Mouse (Mus musculus) liver, postnatal 0 days (tissue): ENCODE results near the gene Wars. TPM values are rescaled to one million over a fixed set of nuclear protein-coding genes. Genes with fewer than 3 reads are reported as not detected.

Source experiments
- ATAC-seq: fragments of 200-750 bp; cut with Nextera tagmentation; 2 replicates; pipeline ENCODE4 v1.8.0; 2017; ENCODE audit warnings: mild to moderate bottlenecking, moderate library complexity
- DNase-seq: peaks from one replicate; pipeline ENCODE4 v3.0.0-alpha.2; 2016
- H3K27ac ChIP-seq: fragments of 300-500 bp; sonication (generic); 2 replicates; pipeline ENCODE4 v1.5.1; 2014; ENCODE audit warnings: antibody characterized with exemption, moderate library complexity, mild to moderate bottlenecking, low read depth
- H3K27me3 ChIP-seq: fragments of 300-500 bp; sonication (generic); 2 replicates; pipeline ENCODE4 v1.6.1; 2014; ENCODE audit warnings: low read length, control low read depth, mixed read lengths; ENCODE audit not compliant: insufficient read depth
- H3K36me3 ChIP-seq: fragments of 300-500 bp; sonication (generic); replicated peaks from 2 replicates; pipeline ENCODE4 v1.6.1; 2014; ENCODE audit warnings: mild to moderate bottlenecking, control low read depth, low read length, moderate library complexity, mixed read lengths; ENCODE audit not compliant: insufficient read depth
- H3K4me1 ChIP-seq: fragments of 300-500 bp; sonication (generic); 2 replicates; pipeline ENCODE4 v1.6.1; 2014; ENCODE audit warnings: antibody characterized with exemption, mild to moderate bottlenecking, control low read depth; ENCODE audit not compliant: insufficient read depth
- H3K4me2 ChIP-seq: fragments of 300-500 bp; sonication (generic); 2 replicates; pipeline ENCODE4 v1.6.1; 2014; ENCODE audit warnings: low read depth, mild to moderate bottlenecking, low read length, moderate library complexity, mixed read lengths
- H3K4me3 ChIP-seq: fragments of 300-500 bp; sonication (generic); 2 replicates; pipeline ENCODE4 v1.5.1; 2014; ENCODE audit warnings: low read depth, low read length
- H3K9ac ChIP-seq: fragments of 300-500 bp; sonication (generic); replicated peaks from 2 replicates; pipeline ENCODE4 v1.6.1; 2014; ENCODE audit warnings: mild to moderate bottlenecking, moderate library complexity
- H3K9me3 ChIP-seq: fragments of 300-500 bp; sonication (generic); 2 replicates; pipeline ENCODE4 v1.6.1; 2016; ENCODE audit warnings: mild to moderate bottlenecking, control low read depth, low read length, mixed read lengths
- CTCF ChIP-seq: sonication (generic); IDR thresholded peaks from 2 replicates; pipeline ENCODE4 v1.5.1; 2016; ENCODE audit warnings: antibody characterized with exemption, low read depth
- EP300 ChIP-seq: IDR thresholded peaks from 2 replicates; pipeline ENCODE4 v1.6.1; 2016; ENCODE audit warnings: antibody characterized with exemption, low read depth, mild to moderate bottlenecking
- WGBS: fragments of 180-500 bp; shearing (Covaris S2); extraction: QIAGEN DNeasy Blood & Tissue Kit; methylation state at CpG from one replicate; pipeline ENCODE4 v1.1.7; 2014; ENCODE audit not compliant: insufficient replicate concordance; 5-methylcytosine and 5-hydroxymethylcytosine counted together
- polyA plus RNA-seq: library from polyadenylated mRNA; unstranded; fragments of >200 nt; fragmentation: Nextera tagmentation; extraction: Ambion mirVana; gene quantifications from 2 replicates; pipeline ENCODE4 v1.2.1, GENCODE M21; 2015

Gene Wars
- polyA plus RNA-seq, 1 experiment from 2014 or later = 15.9 TPM

DNA sequence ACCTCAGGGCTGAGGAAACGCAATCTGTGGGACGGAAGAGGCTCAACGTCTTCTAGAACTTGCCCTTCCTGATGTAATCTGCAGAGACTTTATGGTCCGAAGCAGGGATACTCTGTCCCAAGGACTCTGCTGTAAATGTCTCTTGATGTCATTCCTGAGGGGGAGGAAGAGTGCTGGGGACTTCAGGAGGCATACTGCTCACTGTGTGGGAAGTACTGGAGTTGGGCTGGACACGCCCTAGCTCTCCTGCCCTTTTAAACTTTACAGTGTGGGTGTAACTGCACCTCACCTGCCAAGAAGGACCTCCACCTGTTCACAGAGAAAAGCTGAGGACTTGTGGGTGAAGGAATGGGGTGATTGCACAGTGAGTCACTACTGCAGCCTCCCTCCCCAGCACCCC lies 13.4 kb downstream of the Wars start:
- no peaks in the 10 kb centered on the region for H3K4me1 ChIP-seq
- H3K27me3 ChIP-seq = no peaks in the 10 kb centered on the region
- peaks cover 40% of the 10 kb centered on the region for H3K36me3 ChIP-seq
- ATAC-seq (no peak), DNase-seq (no peak)
- H3K27ac ChIP-seq = no peak overlapping the region
- no peaks in the 10 kb centered on the region for H3K9me3 ChIP-seq
- H3K4me3 ChIP-seq = no peak overlapping the region
- H3K4me2 ChIP-seq = no peak overlapping the region
- TF ChIP-seq CTCF (no peak), EP300 (no peak)
- H3K9ac ChIP-seq = no peak overlapping the region
- 79% methylated on average over 5 of the region's 5 CpGs for WGBS

DNA sequence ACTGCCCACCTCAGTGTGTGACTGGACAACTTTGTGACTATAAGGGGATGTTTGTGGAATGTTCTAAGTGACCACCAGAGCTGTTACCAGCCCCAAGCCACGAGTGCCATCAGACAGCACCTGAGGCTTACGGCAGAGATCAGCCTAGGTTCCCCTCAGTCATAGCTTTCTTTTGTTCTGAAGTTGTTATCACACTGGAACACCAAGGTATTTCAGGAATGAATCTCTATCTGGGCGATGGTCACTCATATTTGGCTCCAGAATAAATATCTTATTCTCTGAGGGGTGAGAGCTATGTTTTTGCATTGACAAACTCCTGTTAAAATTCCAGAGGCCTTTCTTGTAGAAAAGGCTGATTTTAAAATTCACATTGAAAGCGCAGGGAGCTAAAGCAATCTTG lies 14.8 kb downstream of the Wars start:
- Histone ChIP-seq H3K9ac (no peak overlapping the region), H3K4me1 (no peaks in the 10 kb centered on the region), H3K27ac (no peak overlapping the region), H3K4me2 (no peak overlapping the region), H3K36me3 (peaks cover 46% of the 10 kb centered on the region), H3K9me3 (no peaks in the 10 kb centered on the region), H3K27me3 (no peaks in the 10 kb centered on the region), H3K4me3 (no peak overlapping the region)
- ATAC-seq = no peak
- DNase-seq = no peak
- TF ChIP-seq CTCF (no peak), EP300 (no peak)
- 83% methylated on average over 4 of the region's 4 CpGs for WGBS

DNA sequence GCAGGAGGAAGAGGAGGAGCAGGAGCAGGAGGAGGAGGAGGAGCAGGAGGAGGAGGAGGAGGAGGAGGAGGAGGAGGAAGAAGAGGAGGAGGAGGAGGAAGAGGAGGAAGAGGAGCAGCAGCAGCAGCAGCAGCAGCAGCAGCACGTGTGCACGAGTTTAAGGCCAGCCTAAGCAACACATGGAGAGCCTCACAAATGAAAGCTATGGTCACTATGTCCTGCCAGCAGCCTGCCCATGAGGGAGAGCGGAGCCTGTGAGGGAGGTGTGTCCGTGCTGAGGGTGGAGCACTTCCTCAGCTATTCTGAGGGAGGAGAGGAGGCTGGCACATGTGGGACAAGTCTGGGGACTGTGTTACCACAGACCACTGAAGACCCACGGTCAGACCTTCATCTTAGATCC lies 20.9 kb downstream of the Wars start:
- DNase-seq (no peak), ATAC-seq (no peak)
- H3K36me3 ChIP-seq = peaks cover 42% of the 10 kb centered on the region
- WGBS = 74% methylated on average over 5 of the region's 5 CpGs
- no peaks in the 10 kb centered on the region for H3K4me1 ChIP-seq
- no peak overlapping the region for H3K27ac ChIP-seq
- TF ChIP-seq CTCF (no peak), EP300 (no peak)
- H3K27me3 ChIP-seq = no peaks in the 10 kb centered on the region
- H3K9ac ChIP-seq = no peak overlapping the region
- no peaks in the 10 kb centered on the region for H3K9me3 ChIP-seq
- no peak overlapping the region for H3K4me3 ChIP-seq
- H3K4me2 ChIP-seq = no peak overlapping the region

DNA sequence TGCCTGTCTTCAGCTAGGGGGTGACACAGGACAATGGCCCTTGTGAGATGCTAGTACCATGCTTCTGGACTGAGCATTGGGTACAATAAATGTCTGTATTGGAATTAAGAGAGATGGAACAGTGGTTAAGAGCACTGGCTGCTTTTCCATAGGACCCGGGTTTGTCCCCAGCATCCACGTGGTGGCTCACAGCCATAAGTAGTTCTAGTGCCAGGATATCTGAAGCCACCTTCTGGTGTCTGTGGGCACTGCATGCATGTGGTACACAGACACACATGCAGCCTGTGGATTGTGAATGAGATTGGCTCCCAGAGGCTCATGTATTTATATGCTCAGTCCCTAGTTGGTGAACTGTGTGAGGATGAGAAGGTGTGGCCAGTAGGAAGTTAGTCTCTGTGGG lies 24.4 kb downstream of the Wars start:
- 72% methylated on average over 2 of the region's 2 CpGs for WGBS
- DNase-seq (peak; percentile 31), ATAC-seq (no peak)
- Histone ChIP-seq H3K9ac (no peak overlapping the region), H3K4me3 (no peak overlapping the region), H3K36me3 (peaks cover 39% of the 10 kb centered on the region), H3K27me3 (no peaks in the 10 kb centered on the region), H3K4me2 (no peak overlapping the region), H3K27ac (no peak overlapping the region), H3K9me3 (no peaks in the 10 kb centered on the region), H3K4me1 (0 out of 2 replicates have a peak, but pooled peaks cover 3% of the 10 kb centered on the region)
- TF ChIP-seq CTCF (peak; percentile 52), EP300 (no peak)

DNA sequence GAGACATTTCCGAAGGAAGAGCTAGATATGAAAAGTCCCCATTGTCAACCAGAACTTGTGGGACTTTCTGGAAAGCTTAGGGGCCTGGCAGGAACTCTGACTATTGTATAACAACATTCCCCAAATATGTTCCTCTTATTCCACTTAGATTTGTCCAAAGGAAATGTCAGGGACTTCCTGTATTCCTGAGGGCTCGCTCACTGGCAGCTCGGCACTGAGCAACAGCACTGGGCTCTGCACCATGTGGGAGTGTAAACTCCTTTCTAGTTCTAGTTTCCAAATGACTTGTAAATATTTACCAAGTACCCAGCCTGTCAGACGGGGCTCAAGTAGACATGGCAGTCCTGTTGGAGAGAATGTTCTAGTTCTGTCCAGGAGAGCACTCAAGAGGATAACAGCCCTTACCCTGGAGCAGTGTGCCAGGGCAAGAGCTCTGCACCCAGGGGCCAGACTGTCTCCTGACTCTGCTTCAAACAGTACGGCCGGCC lies 28.9 kb downstream of the Wars start:
- DNase-seq (no peak), ATAC-seq (peak; percentile 48)
- no peak overlapping the region for H3K4me2 ChIP-seq
- H3K9ac ChIP-seq = no peak overlapping the region
- no peaks in the 10 kb centered on the region for H3K9me3 ChIP-seq
- H3K4me3 ChIP-seq = no peak overlapping the region
- TF ChIP-seq EP300 (no peak), CTCF (no peak)
- H3K27ac ChIP-seq = peak overlapping the region; percentile 48; the same call in 1 of the 2 replicates
- H3K27me3 ChIP-seq = no peaks in the 10 kb centered on the region
- WGBS = 66% methylated on average over 6 of the region's 6 CpGs
- 0 out of 2 replicates have a peak, but pooled peaks cover 3% of the 10 kb centered on the region for H3K4me1 ChIP-seq
- peaks cover 47% of the 10 kb centered on the region for H3K36me3 ChIP-seq

DNA sequence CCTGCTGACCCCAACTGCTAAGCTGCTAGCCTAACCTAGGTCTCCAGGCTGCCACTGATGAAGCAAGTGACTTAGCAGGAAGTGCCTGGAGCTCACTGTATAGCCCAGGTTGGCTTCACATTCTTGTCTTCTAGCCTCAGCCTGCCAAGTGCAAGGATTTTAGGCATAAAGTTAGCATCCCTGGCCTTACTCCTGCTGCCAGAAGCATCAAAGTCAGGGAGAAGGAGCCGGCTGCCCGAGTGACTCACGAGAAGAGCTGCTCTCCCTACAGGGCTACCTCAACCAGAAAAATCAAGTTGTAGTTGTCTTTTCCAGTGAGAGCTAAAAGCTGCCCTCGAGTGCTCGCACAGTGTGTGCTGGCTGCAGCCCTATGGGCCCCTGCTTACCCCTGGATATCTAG lies 35.5 kb downstream of the Wars start:
- DNase-seq (no peak), ATAC-seq (no peak)
- WGBS = 69% methylated on average over 5 of the region's 5 CpGs
- Histone ChIP-seq H3K9ac (no peak overlapping the region), H3K27me3 (no peaks in the 10 kb centered on the region), H3K4me1 (peaks cover 3% of the 10 kb centered on the region; the same call in 1 of the 2 replicates), H3K27ac (0 out of 2 replicates have a peak overlapping the region, but pooled peaks have one; percentile 98), H3K9me3 (no peaks in the 10 kb centered on the region), H3K4me3 (no peak overlapping the region), H3K4me2 (no peak overlapping the region), H3K36me3 (peaks cover 21% of the 10 kb centered on the region)
- TF ChIP-seq EP300 = no peak
- no peak for TF ChIP-seq CTCF
